ENCODE assay signal across 8 mouse cellular contexts in the genomic region with DNA sequence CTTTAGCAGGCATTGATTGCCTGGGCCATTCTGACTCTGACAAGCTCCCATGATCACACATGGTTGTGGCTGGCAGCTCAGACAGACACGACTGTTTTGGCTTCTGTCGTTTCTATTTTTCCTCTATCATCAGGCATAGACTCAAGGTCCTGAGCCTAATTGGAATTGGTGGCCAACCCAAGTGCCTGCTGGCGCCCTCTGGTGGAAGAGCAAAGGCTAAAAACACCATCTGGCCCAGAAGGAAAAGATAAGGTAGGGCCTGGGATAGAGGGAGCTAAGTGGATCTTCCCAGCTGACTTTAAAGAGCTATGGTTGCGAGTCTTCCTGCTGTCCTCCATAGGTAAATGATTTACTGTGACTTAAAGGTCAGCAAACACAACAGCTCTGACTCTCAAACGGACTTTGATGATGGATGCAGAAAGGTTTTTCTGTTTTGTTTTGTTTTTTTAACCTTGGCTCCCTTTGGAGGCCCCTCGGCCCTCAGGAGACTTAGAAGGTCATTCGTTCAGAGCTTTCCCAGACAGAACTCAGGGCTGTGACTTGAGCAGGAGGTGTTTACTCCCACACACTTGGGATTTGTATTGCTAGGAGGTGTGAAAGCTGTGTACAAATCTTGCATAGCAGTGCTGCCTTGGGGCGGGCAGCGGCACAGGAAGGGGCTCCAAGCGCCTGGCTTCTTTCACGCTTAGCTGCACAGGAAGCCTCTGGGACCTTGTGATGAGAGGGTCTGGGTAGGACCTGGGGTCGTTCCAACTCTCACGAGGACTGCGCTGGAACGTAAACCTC. TPM values are rescaled to one million over a fixed set of nuclear protein-coding genes. Genes with fewer than 3 reads are reported as not detected.
DNase-seq lines count a peak whose midpoint lies in the region; ATAC-seq lines count a peak whose summit lies in the region.

No protein-coding gene starts in this region.

- H3K4me2 ChIP-seq in forebrain, embryonic 11.5 days (ENCODE audit: low read depth, low read length, severe bottlenecking) = no peak overlapping the region
- no peak overlapping the region for H3K4me2 ChIP-seq in forebrain, embryonic 12.5 days
- H3K4me2 ChIP-seq in heart, embryonic 15.5 days = peak overlapping the region; percentile 27

- no peaks in the 10 kb centered on the region for H3K9me3 ChIP-seq in forebrain, embryonic 11.5 days (ENCODE audit: control insufficient read depth, low read length)
- H3K9me3 ChIP-seq in forebrain, embryonic 12.5 days = no peaks in the 10 kb centered on the region
- H3K9me3 ChIP-seq in heart, embryonic 15.5 days (replicated peaks) = no peaks in the 10 kb centered on the region

- H3K36me3 ChIP-seq in forebrain, embryonic 11.5 days (ENCODE audit: control insufficient read depth, insufficient read depth, low read length) = no peaks in the 10 kb centered on the region
- H3K36me3 ChIP-seq in forebrain, embryonic 12.5 days (replicated peaks) = no peaks in the 10 kb centered on the region
- no peaks in the 10 kb centered on the region for H3K36me3 ChIP-seq in heart, embryonic 15.5 days

- no peaks in the 10 kb centered on the region for H3K27me3 ChIP-seq in forebrain, embryonic 11.5 days (ENCODE audit: control insufficient read depth, insufficient read depth, low read length)
- H3K27me3 ChIP-seq in forebrain, embryonic 12.5 days = no peaks in the 10 kb centered on the region
- H3K27me3 ChIP-seq in heart, embryonic 15.5 days = no peaks in the 10 kb centered on the region

- no peak overlapping the region for H3K9ac ChIP-seq in forebrain, embryonic 11.5 days (ENCODE audit: low read length)
- H3K9ac ChIP-seq in forebrain, embryonic 12.5 days = no peak overlapping the region
- H3K9ac ChIP-seq in heart, embryonic 15.5 days = no peak overlapping the region; the same call in 1 of the 2 replicates

- H3K4me1 ChIP-seq in forebrain, embryonic 11.5 days (replicated peaks; ENCODE audit: control insufficient read depth, insufficient read depth, low read length) = no peaks in the 10 kb centered on the region
- no peaks in the 10 kb centered on the region for H3K4me1 ChIP-seq in forebrain, embryonic 12.5 days
- peaks cover 10% of the 10 kb centered on the region for H3K4me1 ChIP-seq in heart, embryonic 15.5 days (replicated peaks)

- DNase-seq in forebrain, embryonic 11.5 days (ENCODE audit: low spot score) = peak; percentile 55
- peak; percentile 82 for DNase-seq in adrenal gland, adult 2 months
- peak; percentile 60 for DNase-seq in embryo, embryonic 10.5 days (ENCODE audit: low spot score)
- DNase-seq in large intestine, adult 2 months (ENCODE audit: low read depth, low spot score) = peak; percentile 43
- DNase-seq in lung, adult 18-20 months = peak; percentile 55 to 68
- peak; percentile 20 to 76 for DNase-seq in spleen, postnatal 10 days (ENCODE audit: low spot score in 2 of 2)

- ATAC-seq in forebrain, embryonic 11.5 days (replicated peaks; ENCODE audit: low FRiP score) = no peak
- ATAC-seq in forebrain, embryonic 12.5 days (ENCODE audit: low FRiP score) = no peak
- ATAC-seq in heart, embryonic 15.5 days (replicated peaks; ENCODE audit: insufficient number of reproducible peaks, insufficient read depth, low FRiP score, low read depth) = peak; percentile 43; the same call in 1 of the 2 replicates

- no peak overlapping the region for H3K27ac ChIP-seq in forebrain, embryonic 11.5 days (ENCODE audit: low read depth, low read length)
- H3K27ac ChIP-seq in forebrain, embryonic 12.5 days = no peak overlapping the region
- peak overlapping the region; percentile 51 for H3K27ac ChIP-seq in heart, embryonic 15.5 days

- WGBS in forebrain, embryonic 11.5 days = 63% methylated on average over 15 of the region's 15 CpGs
- 61% methylated on average over 15 of the region's 15 CpGs for WGBS in forebrain, embryonic 12.5 days
- WGBS in heart, embryonic 15.5 days = 29% methylated on average over 15 of the region's 15 CpGs
- 27% methylated on average over 15 of the region's 15 CpGs for WGBS in large intestine, adult 2 months

- H3K4me3 ChIP-seq in forebrain, embryonic 11.5 days (ENCODE audit: low read depth, low read length) = no peak overlapping the region
- no peak overlapping the region for H3K4me3 ChIP-seq in forebrain, embryonic 12.5 days (replicated peaks)
- H3K4me3 ChIP-seq in heart, embryonic 15.5 days = no peak overlapping the region

RNA-seq across cellular contexts. Expression of a gene that starts 22.4 kb away (rescaled TPM):
- polyA plus RNA-seq in forebrain, embryonic 11.5 days (2014; fragmentation: Nextera tagmentation; extraction: Ambion mirVana) = 6.2 and 6.8 TPM in 2 replicates
- polyA plus RNA-seq in forebrain, embryonic 12.5 days (2016; fragmentation: Nextera tagmentation; extraction: Ambion mirVana) = 3.5 and 4.1 TPM in 2 replicates
- 1 to 10 TPM; 4.0 to 5.4 TPM for total RNA-seq in adrenal gland, adult 2 months (2021)
- 2.0 and 2.2 TPM in 2 replicates for polyA plus RNA-seq in adrenal gland, adult 2 months (2012; rRNA removed)
- 3.4 and 4.3 TPM in 2 replicates for polyA plus RNA-seq in heart, embryonic 15.5 days (2015; fragmentation: Nextera tagmentation; extraction: Ambion mirVana)
- 7.8 and 11.0 TPM in 2 replicates for polyA plus RNA-seq in large intestine, adult 2 months (2012; rRNA removed)
